Mouse (Mus musculus): ENCODE results near the gene Jag1. TPM values are rescaled to one million over a fixed set of nuclear protein-coding genes. Genes with fewer than 3 reads are reported as not detected.

Jag1 gene
- polyA plus RNA-seq, 1 experiment: 3.3 TPM

GRCm38 (mm10) chr2:137067479-137068110 is 48.8 kb downstream of the Jag1 start:
- TF ChIP-seq CTCF (IDR thresholded peaks at IDR 0.05; ENCODE audit: low read depth, low read length) (no peak), POLR2A (IDR thresholded peaks at IDR 0.05; ENCODE audit: borderline replicate concordance, low read depth, low read length) (no peak)
- Histone ChIP-seq H3K27ac (ENCODE audit: insufficient read depth, low read depth, low read length) (no peak overlapping the region), H3K4me1 (ENCODE audit: control insufficient read depth, insufficient read depth, low read length) (no peaks in the 10 kb centered on the region), H3K4me3 (ENCODE audit: insufficient read depth, low read length) (no peak overlapping the region)

- Histone ChIP-seq H3K27ac (ENCODE audit: insufficient read depth, low read depth, low read length) (no peak overlapping the region), H3K4me1 (ENCODE audit: control insufficient read depth, insufficient read depth, low read length) (peaks cover 6% of the 10 kb centered on the region), H3K4me3 (ENCODE audit: insufficient read depth, low read length) (no peak overlapping the region)
- TF ChIP-seq CTCF (IDR thresholded peaks at IDR 0.05; ENCODE audit: low read depth, low read length) (no peak), POLR2A (IDR thresholded peaks at IDR 0.05; ENCODE audit: borderline replicate concordance, low read depth, low read length) (no peak)
These were observed 51.9 kb downstream of the Jag1 start for GRCm38 (mm10) chr2:137064513-137064912.

- Histone ChIP-seq H3K4me3 (ENCODE audit: insufficient read depth, low read length) (no peak overlapping the region), H3K27ac (ENCODE audit: insufficient read depth, low read depth, low read length) (no peak overlapping the region), H3K4me1 (ENCODE audit: control insufficient read depth, insufficient read depth, low read length) (peaks cover 6% of the 10 kb centered on the region)
- TF ChIP-seq POLR2A (IDR thresholded peaks at IDR 0.05; ENCODE audit: borderline replicate concordance, low read depth, low read length): no peak
- TF ChIP-seq CTCF (IDR thresholded peaks at IDR 0.05; ENCODE audit: low read depth, low read length): no peak
These were observed 52.6 kb downstream of the Jag1 start for GRCm38 (mm10) chr2:137063829-137064228.

GRCm38 (mm10) chr2:137049906-137050305 is 66.5 kb downstream of the Jag1 start:
- no peak overlapping the region for H3K27ac ChIP-seq (ENCODE audit: insufficient read depth, low read depth, low read length)
- TF ChIP-seq CTCF (IDR thresholded peaks at IDR 0.05; ENCODE audit: low read depth, low read length): no peak
- no peak for TF ChIP-seq POLR2A (IDR thresholded peaks at IDR 0.05; ENCODE audit: borderline replicate concordance, low read depth, low read length)
- no peak overlapping the region for H3K4me3 ChIP-seq (ENCODE audit: insufficient read depth, low read length)

GRCm38 (mm10) chr2:137049367-137049766 is 67.1 kb downstream of the Jag1 start:
- Histone ChIP-seq H3K27ac (ENCODE audit: insufficient read depth, low read depth, low read length) (no peak overlapping the region), H3K4me3 (ENCODE audit: insufficient read depth, low read length) (no peak overlapping the region), H3K4me1 (ENCODE audit: control insufficient read depth, insufficient read depth, low read length) (peaks cover 3% of the 10 kb centered on the region; the same call in 1 of the 2 replicates)
- no peak for TF ChIP-seq POLR2A (IDR thresholded peaks at IDR 0.05; ENCODE audit: borderline replicate concordance, low read depth, low read length)
- TF ChIP-seq CTCF (IDR thresholded peaks at IDR 0.05; ENCODE audit: low read depth, low read length): no peak

More at GRCm38 (mm10) chr2:137049906-137050305, 66.5 kb downstream of the Jag1 start:
- H3K4me1 ChIP-seq (ENCODE audit: control insufficient read depth, insufficient read depth, low read length): peaks cover 3% of the 10 kb centered on the region; the same call in 1 of the 2 replicates

- 0 out of 2 replicates have a peak, but pooled peaks cover 2% of the 10 kb centered on the region for H3K4me1 ChIP-seq (ENCODE audit: control insufficient read depth, insufficient read depth, low read length)
- no peak overlapping the region for H3K27ac ChIP-seq (ENCODE audit: insufficient read depth, low read depth, low read length)
- no peak overlapping the region for H3K4me3 ChIP-seq (ENCODE audit: insufficient read depth, low read length)
- TF ChIP-seq POLR2A (IDR thresholded peaks at IDR 0.05; ENCODE audit: borderline replicate concordance, low read depth, low read length) (no peak), CTCF (IDR thresholded peaks at IDR 0.05; ENCODE audit: low read depth, low read length) (no peak)
These were observed 72.3 kb downstream of the Jag1 start for GRCm38 (mm10) chr2:137044122-137044521.

Other genes with a start within 250 kb of the Jag1 start
- gene AL731706.2, start 231.0 kb downstream of the Jag1 start, polyA plus RNA-seq (2012; ENCODE audit: insufficient read depth, insufficient read length, missing spikeins): 3.8 TPM in 1 of 2 replicates, not detected in the other
- 4.7 and 4.9 TPM in 2 replicates for gene Slx4ip, start 225.4 kb downstream of the Jag1 start, polyA plus RNA-seq (2012; ENCODE audit: insufficient read depth, insufficient read length, missing spikeins)
- gene AL731706.1, start 225.3 kb downstream of the Jag1 start, polyA plus RNA-seq (2012; ENCODE audit: insufficient read depth, insufficient read length, missing spikeins): 8.0 and 19.6 TPM in 2 replicates
- 16.2 and 26.4 TPM in 2 replicates for gene Mkks, start 225.3 kb downstream of the Jag1 start, polyA plus RNA-seq (2012; ENCODE audit: insufficient read depth, insufficient read length, missing spikeins)